Mouse (Mus musculus): ENCODE results near the gene Gm17409. TPM values are rescaled to one million over a fixed set of nuclear protein-coding genes. Genes with fewer than 3 reads are reported as not detected.

Gene Gm17409
- total RNA-seq, 2 experiments from 2014 or later: not detected

DNA sequence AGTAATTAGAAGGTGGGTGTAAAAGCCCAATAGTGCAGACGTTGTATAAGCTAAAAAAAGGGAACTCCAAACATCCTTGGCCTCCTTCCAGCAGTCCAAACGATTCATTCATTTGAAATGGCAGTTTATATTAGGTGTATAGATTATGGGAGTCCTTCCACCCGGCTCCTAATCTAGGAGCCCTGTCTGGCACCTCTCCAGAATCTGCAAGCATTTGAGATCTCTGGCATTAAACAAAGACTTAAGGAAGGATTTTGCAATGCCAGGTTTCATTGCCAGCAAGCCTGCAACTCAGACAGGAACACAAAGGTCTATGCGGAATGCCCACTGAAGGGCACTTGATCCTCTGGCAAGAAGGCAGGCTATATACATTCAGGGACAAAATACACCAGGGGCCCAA, 15.2 kb downstream of the Gm17409 start:
- no peak for DNase-seq

DNA sequence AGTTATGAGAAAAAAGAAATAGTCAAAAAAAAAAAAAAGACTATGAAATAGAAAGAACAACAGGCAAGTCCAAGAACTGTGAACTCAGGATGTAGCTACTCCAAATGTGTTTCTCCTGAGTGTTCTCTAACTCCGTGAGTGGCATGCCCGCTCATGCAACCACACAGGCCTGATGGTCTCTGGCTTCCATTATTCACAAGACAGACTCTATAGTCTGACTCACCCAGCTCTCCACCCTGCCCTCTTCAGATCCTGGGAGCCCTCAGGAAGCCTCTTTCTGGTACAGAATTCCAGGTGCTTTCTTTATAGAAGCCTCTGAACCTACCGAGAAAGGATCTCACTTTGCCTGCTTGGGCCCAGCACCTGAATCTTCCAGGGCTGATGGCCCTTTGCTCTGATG, 15.8 kb downstream of the Gm17409 start:
- no peak for DNase-seq

DNA sequence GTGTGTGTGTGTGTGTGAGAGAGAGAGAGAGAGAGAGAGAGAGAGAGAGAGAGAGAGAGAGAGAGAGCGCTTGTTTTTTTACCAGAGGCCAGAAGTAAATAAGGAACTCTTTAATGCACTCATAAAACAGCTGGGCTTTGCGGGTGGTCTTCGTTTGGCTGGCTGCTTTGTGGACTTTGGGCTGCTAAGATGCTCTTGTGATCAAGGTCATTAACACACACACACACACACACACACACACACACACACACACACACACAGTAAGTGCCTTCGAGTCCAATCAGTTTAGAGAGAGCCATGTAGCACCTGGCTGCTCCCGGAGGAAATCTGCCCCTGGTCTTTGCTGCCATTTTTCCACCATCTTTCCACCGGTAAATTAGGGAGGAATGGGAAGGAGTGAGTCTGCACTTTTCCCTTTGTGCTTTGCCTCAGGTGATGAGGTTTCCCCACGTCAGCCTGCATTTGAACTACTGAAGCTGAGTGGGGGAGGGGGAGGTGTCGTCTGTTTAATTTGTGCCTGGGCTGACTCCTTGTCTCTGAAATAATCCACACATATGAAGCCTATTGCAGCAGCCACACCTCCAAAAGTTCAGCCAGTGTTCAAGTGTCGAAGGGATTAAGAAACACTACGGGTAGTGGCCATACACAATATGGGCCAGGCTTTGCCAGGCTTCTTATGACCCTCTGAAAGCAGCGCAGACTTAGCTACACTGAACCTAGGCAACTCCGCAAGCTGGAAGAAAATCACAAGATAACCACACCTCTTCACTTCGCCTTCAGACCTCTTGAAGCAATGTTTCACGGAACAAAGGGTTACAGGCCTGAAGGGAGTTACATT, 16.7 kb downstream of the Gm17409 start:
- DNase-seq: no peak

DNA sequence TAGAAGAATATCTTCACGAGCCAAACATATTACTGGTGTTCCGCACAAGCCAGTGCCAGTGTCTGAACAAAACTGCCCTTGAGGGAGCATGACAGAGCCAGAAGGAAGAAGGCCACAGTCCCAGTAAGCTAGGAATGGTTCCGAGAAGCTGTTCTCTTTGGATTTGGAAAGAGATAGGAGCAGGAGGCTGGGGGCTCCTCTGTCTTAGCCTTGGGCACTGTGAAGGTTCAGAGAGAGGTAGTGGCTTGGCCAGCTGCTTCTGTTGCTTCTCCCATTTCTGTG, 17.3 kb downstream of the Gm17409 start:
- no peak for DNase-seq

DNA sequence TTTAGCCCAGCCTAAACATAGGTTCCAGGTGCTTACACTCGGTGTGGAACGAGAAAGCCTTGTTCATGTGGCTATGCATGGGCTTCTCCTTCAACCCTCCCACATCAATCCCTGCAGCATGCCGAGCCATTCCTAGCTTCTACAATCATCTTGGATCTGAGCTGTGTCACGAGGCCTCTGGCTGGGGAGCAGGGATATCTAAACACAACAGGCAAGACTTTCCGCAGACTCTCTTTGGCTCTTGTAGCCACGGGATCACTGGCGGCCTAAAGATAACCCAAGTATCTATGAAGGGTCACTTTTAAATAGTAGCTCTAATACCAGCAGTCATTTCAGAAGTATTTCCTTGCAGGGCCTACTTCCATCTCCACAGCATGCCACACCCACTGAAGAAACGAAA, 18.5 kb downstream of the Gm17409 start:
- no peak for DNase-seq

DNA sequence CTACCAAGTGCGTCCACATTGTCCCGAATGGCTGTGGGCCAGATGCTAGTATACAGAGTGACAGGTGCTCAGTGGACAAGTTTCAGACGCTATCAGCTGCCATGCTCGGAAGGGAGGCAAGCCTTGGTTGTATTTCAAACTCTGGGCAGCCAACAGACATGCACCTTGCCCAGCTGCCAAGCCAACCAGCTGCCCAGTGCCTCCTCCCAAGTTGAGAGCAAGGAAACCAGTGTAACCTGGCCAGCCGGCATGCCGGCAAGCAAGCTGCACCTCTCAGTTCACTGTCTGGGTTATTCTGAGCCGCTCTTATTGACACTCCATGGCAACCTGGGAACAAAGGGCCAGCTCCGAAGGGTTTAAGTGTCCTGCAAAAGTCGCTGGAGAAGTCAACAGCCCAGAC, 19.4 kb downstream of the Gm17409 start:
- DNase-seq: peak; percentile 67

DNA sequence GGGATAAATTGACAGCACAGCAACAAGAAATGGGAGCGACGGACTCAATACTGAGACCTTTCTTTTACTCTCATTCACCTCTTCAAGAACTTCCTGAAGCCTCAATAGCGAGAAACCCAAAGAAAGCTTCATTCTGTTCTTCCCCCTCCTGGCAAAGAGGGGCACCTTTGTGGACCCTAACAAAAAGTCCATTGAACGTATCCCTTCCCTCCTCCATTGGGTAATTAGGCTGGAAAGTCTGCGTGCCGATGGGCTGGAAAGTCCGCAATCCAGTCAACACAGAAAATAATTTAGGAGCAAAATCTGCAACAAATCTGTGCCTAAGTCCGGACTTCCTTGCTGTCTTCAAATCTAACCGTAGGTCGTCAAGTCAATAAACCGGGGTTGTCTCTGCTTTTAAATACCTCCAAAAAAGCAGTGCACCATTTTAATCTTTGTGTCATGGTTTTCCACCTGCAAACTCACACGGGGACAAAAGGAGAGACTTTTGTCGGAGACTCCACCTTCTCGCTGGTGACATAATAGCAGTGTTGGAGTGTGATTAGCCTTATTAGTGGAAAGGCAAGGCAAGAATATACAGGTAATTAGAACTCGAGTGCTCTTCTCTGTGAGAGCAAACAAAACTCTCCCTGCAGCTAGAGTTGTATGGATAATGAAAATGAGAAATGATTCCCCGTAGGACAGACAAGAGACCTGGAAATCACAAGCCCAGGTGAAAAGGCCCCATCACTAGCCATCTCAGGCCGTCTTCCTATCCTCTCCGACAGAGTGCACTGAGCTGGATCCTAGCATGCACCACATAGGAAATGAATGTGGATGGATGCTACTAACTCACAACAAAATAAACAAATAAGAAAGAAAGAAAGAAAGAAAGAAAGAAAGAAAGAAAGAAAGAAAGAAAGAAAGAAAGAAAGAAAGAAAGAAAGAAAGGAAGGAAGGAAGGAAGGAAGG, 24.0 kb downstream of the Gm17409 start:
- DNase-seq: no peak

DNA sequence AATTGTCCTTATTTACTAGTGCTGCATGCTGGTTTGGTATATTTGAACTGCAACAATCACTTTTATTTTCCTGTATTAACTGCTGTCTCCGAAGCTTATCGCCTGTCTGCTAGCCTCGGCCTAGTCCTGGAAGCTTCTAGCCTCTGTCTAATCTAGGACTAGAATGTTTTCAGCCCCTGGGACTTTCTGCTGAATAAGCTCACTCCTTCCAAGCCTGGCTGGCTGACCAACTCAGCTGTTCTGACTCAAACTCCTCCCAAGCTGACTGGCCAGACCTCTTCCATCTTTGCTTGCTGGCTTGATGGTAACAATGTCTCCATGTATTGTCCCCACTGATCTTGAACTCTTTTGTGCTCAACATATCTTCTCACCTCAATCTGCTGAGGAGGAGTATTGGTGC, 25.4 kb downstream of the Gm17409 start:
- peak; percentile 42 for DNase-seq

DNA sequence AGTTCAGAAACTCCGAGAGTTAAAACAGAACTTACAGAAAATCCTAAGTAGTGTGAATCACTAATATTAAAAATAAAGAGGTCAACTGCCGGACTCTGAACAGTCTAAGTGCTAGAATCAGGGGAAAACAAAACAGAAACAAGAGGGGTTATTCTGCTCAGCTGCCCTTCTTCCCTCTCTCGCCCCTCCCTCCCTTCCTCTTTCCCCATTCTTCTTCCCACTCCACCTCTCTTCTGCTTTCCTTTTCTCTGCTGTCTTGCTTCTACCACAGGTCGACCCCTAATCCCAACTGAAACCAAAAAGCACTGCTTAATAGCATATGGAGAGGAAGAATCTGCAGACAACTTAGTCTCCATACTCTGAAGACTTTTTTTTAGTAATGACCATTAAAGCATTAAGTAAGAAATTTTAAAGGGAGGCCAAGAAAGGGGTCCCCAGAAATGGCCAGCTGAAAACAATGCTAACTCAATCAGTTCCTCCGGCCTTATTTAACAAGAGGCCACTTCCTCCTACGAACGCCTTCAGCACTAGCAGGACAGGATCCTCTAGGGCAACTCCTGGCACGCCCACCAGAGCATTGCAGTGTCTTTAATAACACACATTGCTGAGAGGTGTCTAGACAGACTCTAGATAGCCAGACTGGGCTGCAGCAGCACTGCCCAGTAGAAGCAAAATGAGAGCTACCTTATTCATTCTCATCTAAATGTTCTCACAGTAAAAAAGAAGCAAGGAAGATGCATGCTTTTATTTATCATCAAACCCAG, 26.9 kb downstream of the Gm17409 start:
- peak; percentile 43 for DNase-seq

DNA sequence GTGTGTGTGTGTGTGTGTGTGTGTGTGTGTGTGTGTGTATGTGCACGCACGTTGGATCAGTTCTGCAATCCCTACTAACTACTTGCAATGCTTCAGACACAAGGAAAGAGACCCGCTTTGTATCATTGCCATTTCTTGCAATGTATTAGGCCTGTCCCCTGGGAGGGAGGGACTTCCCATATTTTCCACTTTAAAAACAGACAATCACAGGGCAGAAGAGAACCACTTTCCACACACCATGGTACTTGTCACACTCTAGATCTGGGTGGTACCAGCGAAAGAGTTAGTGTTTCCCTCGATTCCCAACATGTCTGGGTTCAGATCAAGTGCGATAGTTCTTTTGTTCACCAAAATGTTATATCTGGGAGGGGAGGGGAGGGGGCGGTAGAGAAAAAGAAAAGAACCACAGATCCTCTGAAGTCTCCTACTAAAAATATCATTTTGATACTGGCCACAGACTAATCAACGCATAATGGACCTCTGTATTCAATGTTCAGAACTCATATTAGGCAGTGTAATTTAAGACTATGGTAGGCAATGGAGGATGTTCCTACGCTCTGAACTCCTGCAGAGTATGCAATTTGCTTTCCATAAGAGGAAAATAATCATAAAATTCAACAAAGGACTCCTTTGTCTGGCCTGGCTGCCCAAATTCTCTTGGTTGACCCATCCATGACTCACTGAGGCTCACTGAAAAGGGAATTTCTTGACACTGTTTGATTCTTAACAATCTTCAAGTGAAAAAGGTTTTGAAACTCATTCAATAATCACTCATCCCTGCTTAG, 35.6 kb downstream of the Gm17409 start:
- no peak for DNase-seq

DNA sequence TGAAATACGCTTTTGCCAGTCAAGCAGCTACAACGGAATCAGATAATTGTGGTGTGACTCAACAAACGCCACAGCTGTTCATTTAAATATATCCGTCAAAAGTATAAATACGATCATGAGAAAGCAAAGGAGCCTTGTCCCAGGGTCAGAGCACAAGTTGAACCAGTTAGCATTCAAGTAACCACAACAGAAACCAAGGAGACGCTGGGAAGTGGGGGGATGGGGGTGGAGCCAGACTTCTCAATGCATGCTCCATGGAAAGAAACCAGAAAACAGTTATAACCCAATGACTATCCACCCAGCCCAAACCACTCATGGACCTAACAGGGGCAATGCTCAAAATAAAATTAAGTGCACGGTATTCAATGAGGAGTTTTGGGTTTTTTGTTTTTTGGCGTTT, 40.3 kb downstream of the Gm17409 start:
- DNase-seq: peak; percentile 40

DNA sequence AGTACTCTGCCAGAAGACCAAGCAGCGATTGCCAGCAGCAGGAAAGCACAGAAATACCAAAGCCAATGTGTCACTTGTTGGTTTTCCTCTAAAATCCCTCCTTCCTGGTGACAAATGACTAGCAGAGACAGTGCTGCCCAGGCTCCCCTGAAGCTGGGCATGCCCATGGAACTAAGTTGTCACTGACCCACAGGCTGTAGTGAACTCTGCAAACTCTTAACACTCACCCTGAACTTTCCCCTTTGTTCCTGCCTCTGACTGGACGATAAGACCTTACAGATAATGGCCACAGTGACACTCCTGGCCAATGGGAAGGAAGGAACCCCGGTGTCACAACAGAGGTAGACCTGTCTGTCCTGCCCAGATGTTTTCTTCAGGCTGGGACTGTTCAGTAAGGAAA, 43.3 kb downstream of the Gm17409 start:
- no peak for DNase-seq

DNA sequence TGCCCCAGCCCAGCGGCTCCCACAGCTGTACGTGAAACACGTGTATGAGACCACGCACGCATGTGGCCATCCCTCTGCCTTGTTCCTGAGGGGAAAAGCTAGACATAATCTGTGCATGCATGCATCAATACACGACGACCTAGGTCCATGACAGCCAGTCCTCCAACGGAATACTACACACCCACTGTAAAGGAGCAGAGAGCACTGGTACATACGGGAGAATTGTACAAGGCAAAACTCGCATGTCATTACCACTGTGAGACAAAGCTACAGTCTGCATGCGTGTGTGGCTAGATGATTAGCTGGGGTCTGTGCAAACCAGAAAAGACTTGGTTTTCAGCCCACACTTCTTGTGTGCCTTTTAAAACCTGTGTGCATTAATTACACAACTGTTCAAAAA, 44.6 kb downstream of the Gm17409 start:
- no peak for DNase-seq

DNA sequence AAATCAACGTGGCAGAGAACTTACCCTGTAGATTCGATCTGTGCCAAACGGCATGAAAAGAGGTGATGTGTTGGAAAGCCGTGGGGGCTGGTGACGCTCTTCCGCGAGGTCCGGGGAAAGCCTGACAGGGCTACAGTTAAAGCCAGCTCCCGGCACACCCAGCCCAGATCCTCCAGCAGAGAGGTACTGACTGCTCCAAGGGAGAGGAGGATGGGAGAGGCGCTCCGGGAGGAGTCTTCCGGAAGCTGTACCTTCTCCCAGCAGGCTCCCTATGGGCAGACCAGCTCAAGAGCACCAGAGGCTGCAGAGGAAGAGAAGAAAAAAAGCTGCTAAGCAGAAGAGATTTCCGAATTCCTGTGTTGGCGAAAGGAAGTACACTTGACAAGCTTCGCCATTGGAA, 46.1 kb downstream of the Gm17409 start:
- no peak for DNase-seq

DNA sequence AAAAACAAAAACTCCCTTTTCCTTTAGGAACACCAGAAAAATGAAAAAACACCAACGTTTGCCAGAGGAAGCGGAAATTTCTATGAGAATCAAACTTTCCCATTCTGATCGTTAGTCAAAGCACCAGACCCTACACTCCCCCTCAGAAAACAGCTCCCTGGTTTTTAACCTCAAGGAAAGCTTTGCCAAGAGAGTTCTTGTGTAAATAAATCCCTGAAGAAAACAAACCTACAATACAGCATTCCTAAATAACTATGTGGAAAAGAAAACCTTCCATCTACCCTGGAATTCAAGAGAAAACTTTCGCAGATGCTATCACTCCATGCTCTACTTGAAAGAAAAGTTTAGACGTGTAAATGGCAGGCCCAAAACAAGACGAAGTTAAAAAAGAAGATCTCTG, 47.0 kb downstream of the Gm17409 start:
- no peak for DNase-seq

DNA sequence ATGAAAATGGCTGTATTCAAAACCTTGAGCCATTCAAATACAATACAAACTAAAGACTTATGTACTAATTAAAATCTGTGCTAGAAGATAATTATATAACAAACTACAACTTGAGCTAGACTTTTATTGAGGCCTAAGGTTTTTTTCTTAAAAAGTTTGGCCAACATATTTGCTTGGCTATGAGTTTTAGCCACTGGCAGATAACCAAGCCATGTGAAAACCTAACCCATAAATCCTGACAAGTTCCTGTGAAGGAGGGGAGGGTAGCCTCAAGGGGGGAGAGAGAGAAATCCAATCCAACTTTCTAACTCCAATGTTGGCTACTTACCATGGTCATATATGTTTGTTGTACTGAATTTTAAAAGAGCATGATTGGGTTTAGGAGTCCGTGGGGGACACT, 48.6 kb downstream of the Gm17409 start:
- no peak for DNase-seq

Other genes with a start within 250 kb of the Gm17409 start
- gene Acvr1c, start 112.2 kb upstream of the Gm17409 start, total RNA-seq (2021): 1 to 10 TPM in 1 of 2 experiments, under 1 TPM in 1; 0.68 to 1.0 TPM
- gene Acvr1, start 97.0 kb downstream of the Gm17409 start, total RNA-seq (2021): 10 to 100 TPM; 35.3 to 36.0 TPM
- gene Upp2, start 97.2 kb downstream of the Gm17409 start, total RNA-seq (2021): 1 to 10 TPM; 1.6 to 2.8 TPM

All from heart, postnatal 4 days (tissue).